Mouse (Mus musculus) megakaryocyte progenitor cell, adult 5-6 weeks (primary cell): ENCODE measurements around the gene Tenm4. TPM values are rescaled to one million over a fixed set of nuclear protein-coding genes. Genes with fewer than 3 reads are reported as not detected.

Experiments used
- ATAC-seq: replicated peaks from 2 replicates; pipeline ENCODE4 v1.8.0; 2016; ENCODE audit warnings: mild to moderate bottlenecking, moderate TSS enrichment, inconsistent platforms; ENCODE audit not compliant: poor library complexity
- total RNA-seq, 2 experiments: library from RNA; stranded (forward) in 1 of 2; stranded (reverse) in 1 of 2; fragments of 157-497, 149-512 nt in 1 of 2; fragments of 200-1000 nt in 1 of 2; gene quantifications; 2 replicates each; pipeline versions ENCODE4 v1.2.3 to v1.2.4; 2015 to 2017

Tenm4 gene
- total RNA-seq, 2 experiments from 2014 or later = not detected

DNA sequence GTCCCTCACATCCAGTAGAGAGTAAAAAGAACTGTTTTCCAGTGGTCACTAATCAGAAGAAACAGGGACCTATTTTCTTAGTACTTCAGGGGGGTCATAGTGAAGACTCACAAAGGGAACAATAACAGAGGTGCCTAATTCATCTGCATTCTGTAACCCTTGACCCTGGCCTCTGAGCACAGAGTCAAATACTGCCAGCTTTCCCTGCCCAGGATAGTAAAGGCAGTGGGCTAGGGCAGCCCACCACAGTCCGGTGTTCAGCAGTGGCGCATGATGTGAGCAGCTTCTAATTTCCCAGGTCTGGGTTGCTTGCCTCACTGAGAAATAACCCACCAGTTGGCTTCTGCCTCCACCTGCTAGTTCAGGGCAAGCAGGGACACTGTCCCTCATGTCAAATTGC, 221.6 kb downstream of the Tenm4 start:
- ATAC-seq = no peak

DNA sequence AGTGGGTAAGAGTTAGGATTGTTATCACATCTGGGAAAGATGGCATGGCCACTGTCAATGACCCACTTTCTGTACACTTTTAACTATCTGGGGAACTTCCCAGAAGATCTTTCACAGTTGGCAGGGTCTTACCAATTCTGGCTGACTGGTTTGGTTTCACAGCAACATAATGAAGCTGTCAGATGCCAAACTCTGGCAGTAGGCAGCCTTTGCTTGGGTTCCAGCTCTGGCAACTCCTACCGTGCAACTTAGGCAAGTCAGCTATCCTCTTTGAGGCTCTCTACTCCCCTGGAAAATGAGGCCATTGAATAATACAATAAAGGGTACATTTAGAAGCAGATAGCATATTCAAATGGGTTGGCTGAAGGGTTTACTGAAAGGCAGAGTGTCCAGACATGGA, 226.9 kb downstream of the Tenm4 start:
- no peak for ATAC-seq

DNA sequence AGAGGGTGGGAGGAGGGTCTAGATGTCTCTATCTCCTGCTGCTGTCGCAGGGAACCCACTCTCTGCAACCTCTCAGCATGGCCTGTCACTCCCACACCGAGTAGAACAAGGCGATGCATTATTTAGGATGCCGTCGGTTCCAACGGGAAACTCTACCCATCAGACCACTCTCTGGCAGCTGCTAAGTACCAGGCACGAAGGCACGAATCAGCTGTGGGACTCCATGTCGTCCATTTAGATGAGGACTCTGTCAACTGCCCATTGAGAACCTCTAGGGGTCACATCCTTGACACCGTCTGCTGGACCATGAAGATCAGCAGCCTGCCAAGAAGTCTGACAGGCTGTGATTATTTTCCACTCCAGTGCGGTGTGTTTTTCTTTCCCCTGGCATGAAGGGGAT, 229.4 kb downstream of the Tenm4 start:
- ATAC-seq = no peak

DNA sequence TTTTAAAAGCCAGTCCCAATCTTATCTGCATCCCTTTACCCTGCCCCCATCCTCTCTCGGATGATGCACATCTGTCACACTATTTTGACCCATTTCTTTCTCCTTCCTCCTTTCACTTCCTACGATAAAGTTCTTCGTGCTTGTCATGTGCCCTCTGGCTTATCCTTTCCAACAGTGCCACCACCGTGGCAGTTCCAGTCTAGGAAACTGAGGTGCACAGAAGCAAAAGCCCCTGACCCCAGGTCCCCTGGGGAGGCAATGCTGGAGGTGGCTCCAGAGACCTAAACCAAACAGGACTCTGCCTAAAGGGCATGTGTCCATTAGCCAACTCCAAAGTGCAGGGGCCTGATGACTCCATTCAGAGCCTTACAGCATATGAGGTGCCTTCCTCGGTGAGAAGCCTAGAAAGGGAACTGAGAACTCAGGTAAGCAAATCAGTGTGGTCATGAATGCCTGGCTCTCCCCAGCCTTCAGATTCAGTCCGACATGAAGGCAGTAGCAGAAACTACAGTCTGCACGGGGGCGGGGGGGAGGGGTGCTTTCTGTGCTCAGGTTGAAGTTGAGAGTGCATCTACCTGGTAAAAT, 235.7 kb downstream of the Tenm4 start:
- no peak for ATAC-seq

DNA sequence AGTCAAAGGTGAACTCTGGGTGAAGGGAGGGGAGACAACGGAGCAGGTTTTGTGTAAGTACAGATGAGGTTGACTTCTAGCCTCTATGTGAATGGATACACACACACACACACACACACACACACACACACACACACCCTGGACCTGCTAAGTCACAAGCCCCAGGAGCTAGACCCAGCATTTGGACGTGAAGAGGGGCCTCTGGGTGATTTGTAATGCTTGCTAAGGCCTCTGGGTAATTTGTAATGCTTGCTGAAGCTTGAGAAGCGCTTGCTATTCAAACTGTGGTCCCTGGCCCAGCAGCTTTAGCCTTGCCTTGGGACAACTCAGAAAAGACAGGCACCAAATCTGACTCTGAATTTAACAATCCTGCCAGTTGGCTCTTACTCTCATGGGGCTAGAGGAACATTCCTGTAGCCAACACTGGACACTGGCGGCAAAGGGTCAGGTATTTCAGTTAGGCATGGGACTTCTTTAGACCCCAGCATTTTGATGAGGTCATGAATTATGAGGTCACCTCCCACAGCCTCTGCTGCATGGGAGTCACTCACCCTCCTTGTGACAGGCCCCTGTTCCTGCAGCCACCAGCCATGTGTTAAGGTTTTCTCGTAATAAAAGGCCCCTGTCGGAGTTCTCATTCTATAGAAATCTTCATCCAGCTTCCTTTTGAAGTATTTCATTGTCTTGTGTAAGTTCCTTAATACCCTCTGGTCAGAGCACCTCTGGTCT, 237.3 kb downstream of the Tenm4 start:
- no peak for ATAC-seq

DNA sequence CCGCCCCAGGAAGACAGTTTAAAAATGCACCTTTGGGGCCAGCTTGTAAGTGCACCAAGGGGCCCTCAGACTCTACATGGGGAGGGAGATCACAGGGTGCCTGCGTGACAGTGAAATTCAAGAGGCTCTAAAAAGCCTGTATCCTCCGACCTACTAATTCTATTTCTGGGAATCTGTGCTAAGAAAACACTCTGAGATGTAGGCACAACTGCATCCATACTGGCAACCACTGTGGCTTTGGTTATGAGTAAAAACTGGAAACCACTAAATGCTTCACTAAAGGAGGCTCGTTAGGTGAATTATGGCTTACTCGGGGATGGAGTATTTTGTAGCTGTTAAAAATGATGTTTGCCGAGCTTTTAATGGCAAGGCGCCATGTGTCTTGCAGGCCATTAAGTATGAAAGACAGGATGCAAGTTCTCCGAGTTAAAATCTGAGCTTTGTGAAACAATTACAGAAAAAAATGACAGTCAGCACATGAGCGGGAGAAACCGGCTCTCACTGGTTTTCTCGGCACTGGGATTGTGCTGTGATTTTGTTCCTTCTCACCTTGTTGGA, 238.4 kb downstream of the Tenm4 start:
- no peak for ATAC-seq

DNA sequence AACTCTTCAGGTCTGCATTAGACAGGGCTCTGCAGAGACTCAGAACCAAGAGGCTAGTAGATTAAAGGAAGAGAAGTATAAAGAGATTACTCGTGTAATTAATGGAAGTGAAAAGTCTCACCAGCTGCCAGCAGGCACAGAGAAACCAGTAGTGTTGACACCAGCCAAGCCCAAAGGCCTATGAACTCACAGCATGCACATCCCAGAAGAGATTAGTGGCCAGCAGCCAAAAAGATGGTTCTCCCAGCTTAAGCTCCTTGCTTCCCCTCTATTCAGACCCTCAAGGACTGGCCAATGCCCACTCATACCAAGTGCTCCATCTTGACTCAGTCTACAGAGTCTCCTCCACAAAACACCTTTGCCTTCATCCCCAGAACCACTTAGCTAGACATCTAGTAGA, 242.8 kb downstream of the Tenm4 start:
- ATAC-seq = no peak

DNA sequence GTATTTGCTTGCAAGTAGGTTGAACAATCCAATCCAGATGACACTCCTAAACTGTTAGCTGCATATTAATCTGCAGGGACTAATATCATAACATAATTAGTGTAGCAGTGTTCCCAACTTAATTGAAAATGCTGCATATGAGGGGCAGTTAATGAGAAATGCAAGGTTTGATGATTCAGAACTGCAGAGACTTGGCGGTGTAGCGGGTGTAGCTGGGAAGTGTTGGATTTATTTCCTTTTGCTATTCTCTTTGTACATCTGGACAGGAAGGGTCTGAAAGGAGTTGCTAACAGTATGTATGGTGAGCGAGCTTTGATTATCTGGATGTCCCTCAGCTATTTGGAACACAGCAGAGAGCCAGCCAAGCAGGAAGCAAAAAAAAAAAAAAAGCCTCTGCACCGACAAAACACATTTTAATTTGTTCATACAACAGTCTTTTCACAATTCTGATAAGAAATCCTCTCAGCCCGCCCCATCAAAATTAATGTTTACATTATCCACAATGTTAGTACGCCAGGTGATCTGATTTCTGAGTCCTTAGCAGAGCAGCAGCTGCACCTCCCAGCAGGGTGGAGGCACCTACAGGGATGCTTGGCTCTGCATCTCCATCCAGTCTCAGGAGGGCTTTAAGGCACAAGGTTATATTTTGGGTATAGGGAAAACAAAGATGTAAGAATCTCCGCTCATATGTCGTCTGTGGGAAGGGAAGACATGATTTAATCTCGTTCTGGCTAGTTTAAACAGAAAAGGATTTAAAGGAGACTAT, 243.4 kb downstream of the Tenm4 start:
- no peak for ATAC-seq

DNA sequence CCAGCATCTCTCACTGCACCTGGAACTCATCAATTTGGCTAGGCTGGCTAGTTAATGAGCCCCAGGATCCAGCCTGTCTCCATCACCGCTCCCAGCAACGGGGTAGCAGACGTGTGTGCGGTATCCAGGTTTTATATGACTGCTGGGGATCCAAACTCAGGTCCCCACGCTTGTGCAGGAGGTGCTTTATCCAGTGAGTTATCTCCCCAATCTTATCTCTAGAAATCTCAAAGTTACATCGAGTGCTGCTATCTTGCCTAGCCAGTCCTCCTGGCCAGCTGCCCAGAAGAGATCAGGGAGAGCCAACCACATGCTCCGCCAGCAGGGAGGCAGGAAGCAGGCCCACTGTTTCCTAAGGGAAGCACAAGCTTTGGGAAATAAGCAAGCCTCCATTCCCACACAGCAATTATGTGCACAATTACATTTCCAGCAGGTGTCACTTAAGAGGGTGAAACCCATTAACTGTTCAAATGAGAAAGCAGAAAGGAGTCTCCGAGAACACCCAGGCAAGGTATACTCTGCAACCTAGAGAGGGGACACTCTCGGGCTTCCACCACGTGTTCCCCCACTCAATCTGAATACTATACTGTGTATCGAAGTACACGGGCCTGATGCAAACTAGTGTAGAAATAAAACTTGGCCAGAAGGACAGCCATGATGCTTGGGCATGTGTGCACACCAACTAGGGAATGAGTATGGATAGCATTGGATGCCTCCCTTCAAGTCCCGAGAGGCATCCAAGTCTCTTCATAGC, 246.4 kb downstream of the Tenm4 start:
- ATAC-seq = no peak

DNA sequence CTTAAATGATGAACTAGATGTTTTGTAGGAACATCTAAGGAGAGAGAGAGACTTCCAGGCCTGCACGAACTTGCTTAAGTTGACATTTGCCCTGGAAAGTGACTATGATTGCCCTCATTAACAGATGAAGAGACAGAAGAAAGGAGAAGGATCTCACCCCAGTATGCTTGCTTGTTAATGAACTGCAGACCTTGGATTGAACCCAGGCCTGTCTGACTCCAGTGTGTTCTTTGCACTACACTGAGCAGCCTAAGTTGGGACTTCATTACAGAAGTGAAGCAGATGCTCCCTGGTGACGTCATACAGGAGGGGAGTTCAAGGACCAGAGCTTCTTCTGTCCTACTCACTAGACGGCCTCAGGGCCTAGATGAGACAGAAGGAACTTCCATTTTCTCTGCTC, 247.1 kb downstream of the Tenm4 start:
- no peak for ATAC-seq

DNA sequence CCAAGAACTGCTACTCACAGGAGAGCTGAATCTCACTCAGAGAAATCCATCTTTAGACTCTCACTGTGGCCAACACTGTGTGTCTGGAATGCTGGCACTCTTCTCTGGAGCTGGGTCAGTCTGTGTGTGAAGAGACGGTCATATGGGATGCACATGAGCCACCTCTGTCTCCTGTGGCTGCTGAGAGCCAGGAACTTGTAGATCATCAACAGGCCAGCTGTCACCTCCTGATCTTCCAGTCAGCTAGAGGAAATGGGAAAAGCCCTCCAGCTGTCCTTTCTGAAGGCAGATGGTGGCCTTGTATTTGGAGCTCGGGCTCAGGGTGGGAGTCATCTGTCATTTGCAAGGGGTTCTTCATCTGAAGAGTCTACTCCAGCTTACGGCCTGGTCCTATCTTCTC, 249.0 kb downstream of the Tenm4 start:
- no peak for ATAC-seq

DNA sequence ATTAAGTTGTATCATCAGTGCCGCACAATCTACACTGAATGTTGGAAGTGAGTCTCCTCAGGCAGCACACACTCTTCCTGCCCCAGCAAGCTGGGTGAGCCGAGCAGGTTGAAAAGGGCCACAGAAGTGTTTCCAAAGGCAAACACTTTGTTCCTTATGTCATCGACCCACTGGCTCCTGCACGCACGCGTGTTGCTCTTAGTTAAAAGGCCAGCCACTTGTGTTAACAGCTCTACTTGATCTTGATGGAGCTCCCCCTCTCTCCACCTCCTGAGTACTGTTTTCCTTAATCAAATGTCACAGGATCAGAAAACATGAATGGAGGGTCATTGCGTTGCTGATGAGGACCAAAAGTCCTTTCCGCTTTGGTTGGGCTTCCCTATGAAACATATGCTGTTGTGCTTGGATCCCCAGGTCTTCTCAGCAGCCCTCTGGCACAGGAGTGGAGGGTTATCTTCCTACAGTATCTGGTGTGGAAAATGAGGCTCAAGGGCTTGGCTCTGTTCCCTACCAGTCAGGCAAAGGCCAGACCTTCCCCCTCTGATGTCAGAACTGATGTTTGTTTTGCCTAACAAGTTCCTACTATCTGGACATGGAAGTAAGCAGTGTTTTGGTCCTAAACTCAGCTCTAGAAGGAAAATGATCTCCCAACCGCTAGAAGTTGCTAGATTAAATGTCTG, 250.0 kb downstream of the Tenm4 start:
- no peak for ATAC-seq

DNA sequence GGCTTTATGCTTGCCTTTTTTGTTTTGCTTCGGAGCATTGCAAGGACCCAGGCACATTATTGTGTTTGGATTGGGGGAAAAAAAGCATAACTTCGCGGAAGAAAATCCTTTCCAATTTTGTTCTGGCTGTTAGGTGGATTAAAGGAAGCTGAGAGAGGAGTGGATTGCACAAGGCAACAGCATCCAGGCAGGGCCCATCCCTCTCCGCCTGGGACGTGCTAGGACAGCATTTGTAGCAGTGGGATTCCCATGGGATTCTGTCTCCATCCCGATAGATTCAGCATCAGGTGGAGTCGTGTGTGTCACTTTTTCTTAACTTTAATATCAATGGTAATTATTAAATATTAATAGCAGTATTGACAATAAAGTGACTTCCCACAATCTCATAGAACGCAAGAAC, 255.9 kb downstream of the Tenm4 start:
- no peak for ATAC-seq

DNA sequence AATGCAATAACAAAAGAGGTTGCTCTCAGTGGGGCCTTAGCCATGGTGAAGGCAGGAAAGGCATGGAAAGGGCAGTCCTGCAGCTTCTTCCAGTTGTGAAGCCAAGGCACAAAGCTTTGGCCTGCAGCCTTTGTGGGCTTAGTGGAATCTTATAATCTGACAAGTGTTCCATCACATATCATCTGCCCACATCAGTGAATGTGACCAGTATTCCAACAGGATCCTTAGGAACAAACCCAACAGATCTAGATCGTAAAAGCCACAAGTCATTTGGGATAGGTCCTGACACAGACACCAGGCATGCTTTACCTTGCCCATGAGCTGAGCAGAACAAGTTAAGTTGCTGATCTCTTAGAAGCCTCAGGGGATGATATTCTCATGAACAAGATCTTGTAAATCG, 262.3 kb downstream of the Tenm4 start:
- no peak for ATAC-seq

DNA sequence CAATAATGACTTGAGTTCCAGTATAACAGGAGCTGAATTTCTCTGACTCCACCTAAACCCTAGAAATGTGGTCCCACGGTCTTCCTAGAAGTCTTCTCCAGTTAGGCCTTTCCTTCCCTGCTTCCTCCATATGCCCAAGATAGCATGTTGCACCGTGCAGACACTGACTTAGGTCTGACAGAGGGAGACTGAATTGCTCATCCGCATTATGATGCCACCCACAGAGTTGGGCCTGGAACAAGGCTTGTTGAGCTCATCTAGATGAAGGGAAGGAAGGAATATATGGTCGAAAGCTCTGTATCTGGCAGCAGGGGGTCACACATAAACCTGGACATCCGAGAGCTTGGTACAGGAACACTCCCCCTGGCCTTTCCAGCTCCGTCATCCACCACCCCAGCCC, 267.3 kb downstream of the Tenm4 start:
- no peak for ATAC-seq

DNA sequence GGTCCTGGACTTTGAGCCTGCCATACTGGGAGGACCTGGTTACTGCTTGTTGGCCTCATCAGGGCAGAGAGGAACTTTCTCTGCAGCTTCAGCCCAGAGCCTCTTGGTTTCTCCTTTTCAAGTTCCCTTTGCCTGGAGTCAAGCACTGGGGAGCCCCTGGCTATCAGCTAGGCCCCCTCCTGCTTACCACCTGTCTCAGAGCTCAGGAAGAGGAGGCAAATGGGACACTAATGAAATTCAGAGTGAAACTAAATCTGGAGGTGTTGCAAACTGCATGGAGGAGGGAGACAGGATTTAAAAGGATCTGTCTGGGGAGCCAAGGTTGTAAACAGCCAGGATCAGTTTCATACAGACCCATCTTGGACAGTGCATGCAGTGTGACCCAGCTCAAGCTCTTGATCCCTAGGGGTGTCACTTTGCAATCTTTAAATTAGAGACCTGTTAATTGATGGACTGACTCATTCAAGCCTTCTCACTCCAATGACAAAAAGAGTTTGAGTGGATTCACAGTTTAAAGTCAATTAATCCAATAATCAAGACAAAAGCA, 269.2 kb downstream of the Tenm4 start:
- ATAC-seq = no peak

DNA sequence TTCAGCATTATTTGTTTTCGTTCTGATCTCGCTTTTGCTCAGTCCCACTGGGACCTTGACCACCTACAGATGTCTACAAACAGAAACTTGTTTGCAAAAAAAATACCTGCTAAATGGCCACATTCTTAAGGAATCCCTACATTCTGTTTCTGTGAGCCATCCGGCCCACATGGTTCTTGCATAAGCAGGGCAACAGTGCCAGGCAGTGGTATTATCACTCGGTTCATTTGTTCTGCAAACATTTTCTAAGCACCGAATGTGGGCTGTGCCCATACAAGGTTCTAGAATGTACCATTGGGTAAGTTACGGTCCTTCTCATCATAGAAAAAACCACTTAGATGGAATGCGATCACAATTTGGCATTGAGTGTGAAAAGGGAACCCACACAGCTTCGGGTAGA, 274.7 kb downstream of the Tenm4 start:
- ATAC-seq = no peak

DNA sequence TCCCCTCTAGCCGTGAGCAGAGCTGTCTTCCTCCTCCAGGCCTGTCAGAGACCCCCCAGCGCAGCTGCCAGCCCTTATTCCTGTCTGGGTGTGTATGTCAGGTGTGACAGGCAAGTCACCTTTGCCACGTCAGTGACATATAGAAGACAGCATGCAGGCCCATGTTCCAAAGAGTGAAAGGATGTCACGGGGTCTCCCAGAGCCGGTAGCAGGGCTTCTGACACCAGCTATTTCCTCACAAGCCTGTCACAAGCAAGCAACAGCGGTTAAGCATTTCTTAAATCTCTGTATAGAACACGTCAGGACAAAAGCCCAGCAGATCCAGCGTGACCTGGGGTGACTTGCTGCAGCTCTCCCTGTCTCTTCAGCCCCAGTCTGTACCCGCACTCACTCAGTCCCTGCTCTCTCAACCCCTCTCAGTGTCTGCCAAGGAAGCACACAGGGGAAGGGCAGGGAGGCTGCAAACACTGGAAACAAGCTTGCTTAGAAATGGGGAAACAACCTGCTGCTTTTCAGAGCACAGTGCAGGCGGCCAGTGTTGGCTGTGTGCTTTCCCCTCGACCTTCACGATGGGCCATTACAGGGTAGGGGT, 276.9 kb downstream of the Tenm4 start:
- 0 out of 2 replicates have a peak, but pooled peaks have one; percentile 23 for ATAC-seq

DNA sequence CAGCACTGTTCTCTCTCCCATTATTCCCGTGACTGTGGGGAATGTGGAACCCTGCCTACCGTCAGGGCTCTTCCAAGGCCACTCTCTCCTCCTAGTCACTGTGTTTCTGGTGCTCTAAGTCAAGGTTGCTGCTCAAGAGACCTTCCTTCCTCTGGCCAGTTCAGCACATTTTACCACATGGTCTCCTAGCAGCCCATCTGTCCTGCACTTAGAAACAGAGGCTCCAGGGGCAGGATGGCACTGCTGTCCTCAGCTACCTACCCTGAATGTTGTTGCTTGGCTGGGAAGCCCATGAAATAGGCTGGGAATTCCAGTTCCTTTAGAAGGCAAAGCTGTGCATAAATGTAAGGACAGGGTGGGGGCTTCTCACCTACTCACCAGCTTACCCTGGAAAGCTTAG, 284.9 kb downstream of the Tenm4 start:
- ATAC-seq = no peak

DNA sequence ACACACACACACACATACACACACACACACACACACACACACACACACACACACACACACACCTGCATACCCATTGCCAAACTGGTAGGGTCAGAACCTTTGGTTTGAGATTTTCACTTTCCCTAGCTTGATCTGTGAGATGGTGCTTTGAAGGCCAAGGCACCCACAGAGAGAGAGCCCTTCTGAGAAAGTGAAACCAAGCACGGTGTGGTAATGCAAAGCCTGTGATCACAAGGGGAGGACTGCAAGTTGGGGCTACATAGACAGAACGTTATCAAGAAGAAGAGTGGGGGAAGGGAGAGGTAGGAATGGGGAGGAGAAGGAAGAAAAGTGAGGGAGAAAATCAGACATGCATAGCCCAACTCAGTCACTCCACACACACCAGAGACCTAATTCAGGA, 285.6 kb downstream of the Tenm4 start:
- 0 out of 2 replicates have a peak, but pooled peaks have one; percentile 29 for ATAC-seq
